Mouse (Mus musculus): Measurements from ENCODE around the gene Csf3.
"Not testable (repeated sequence)": the region's sequence is repeated elsewhere in the genome, so short reads cannot be mapped to it uniquely, and the experiment has no call there.

Csf3 gene

GRCm38 (mm10) chr11:98701213-98701670 lies at the start of gene Csf3:
Gene Csf3 (plus strand): TSS chr11:98701263.
- DNase-seq, result no peak

DNA sequence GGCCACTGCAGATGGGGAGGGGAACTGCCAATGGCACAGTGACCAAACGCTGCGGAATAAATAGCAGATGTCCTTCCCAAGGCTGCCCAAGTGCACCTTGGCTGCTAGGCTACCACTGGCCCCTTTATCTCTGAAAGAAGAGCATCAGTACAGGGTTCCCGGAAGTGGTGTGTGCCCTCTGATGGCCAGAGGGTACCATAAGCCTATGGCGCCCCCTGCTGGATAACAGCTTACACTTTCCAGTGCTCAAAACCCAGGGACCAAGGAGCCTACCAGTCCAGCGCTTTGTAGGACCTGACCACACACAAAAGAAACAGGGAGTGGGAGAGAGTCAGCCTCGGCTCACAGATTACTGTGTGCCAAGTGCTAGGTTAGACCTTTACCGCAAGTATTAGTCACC lies 46.0 kb upstream of the Csf3 start:
- DNase-seq, result peak; percentile 4

- peak; percentile 13 for DNase-seq
Observed at GRCm38 (mm10) chr11:98660517-98660916, 40.5 kb upstream of the Csf3 start.

DNA sequence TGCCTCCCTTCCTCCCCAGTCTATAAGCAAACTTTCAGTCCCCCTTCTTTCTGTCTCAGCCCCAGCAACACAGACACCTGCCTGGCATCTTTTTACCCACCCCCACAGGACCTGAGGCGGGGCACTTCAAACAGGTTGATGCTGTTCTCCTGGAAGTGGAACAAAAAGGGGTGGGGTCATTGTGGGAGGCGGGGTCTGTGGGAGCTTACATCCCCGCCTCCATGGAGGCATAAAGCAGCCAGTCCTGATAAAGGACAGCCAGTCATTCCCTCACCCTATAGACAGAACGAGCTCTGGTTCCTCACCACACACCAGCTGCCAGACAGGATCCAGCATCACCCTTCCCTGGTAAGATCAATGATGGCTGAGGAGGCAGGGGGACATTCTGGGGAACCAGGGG lies 37.0 kb upstream of the Csf3 start, which contains the start of gene Gsdma:
Gsdma (plus strand) TSS at position 261 of the 400 bp plus-strand sequence.
- DNase-seq, result no peak

DNA sequence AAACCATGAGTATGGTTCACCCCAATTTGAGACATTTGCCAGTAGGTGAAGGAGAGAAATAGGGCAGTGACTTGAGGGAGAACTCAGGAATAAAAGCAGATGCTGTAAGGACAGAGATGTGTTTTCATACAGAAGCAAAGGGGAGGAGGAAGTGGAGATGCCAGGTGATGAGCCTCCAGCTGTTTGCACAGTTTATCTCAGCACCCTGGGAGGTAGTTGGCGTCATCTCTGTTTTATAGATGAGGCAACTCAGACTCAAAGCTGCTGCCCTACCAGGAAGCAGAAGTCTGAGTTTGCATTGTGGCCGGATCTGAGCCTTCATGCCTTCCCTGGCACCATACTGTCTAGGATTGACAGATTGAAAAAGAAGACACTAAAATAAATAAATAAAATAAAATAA lies 32.1 kb upstream of the Csf3 start:
- DNase-seq, result no peak

DNA sequence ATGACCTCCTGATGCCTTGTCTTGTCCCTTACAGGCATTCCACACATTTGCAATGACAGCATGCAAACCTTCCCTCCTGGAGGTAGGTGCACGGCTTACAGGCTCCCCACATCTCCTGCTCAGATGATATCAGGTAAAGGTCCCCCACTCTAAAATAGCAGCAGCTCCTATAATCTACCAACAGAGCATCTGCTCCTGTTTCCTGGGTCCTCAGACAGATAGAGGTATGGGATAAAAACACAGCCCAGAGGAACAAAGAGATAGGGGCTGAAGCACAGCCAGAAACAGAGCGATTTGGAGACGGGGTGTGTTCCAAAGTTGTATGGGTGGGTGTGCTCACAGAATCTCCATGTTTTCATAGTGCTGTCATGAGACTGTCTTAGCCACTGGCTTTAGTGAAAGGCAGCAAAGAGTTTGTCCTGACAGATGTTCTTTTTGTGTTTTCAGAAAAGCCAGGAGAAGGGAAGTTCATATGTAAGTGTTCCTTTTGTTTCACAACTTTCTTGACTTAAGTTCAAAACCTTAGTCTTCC lies 29.7 kb upstream of the Csf3 start:
- DNase-seq, result no peak

DNA sequence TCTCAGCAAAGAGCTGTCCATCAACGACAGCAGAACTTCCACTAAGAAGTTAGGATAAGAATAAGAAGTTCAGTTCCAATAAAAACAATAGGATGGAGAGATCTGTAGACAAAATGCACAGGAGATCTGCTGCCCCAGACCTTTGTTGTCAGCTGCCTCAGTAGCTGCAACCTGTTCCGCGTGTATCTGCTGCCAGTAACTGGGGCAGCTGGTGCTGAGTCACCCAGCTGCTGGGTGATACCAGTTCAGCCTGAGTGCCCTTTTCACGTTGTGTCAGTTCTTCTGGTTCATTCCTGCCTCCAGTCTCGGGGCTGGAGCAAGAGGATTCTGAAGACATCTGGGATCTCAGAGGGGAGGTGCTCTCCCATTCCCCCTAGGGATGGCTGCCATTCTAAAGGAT lies 29.2 kb upstream of the Csf3 start:
- no peak for DNase-seq

DNA sequence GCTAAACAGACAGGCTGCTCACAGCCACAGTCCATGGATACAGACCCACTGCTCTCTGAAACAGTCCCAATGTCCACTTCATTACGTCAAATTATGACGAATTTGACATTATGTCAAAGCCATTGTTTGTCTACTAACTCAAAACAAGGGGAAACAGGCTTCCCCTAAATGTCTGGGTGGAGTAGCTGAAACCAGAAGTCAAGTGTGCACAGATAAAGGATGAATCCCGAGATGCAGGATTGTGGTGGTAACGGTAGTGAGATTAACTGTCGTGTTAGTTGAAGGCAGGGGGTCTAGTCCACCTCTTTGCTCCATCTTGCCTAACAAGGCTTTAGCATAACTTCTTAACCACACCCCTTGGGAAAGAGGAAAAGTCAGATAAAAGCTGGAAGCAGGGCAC lies 28.6 kb upstream of the Csf3 start:
- DNase-seq, result no peak

GRCm38 (mm10) chr11:98673136-98673535 lies 27.9 kb upstream of the Csf3 start:
- DNase-seq, result peak; percentile 23

- no peak for DNase-seq
Observed at GRCm38 (mm10) chr11:98675829-98676363, 25.2 kb upstream of the Csf3 start.

- DNase-seq, result no peak
Observed at GRCm38 (mm10) chr11:98680023-98680422, 21.0 kb upstream of the Csf3 start.

DNA sequence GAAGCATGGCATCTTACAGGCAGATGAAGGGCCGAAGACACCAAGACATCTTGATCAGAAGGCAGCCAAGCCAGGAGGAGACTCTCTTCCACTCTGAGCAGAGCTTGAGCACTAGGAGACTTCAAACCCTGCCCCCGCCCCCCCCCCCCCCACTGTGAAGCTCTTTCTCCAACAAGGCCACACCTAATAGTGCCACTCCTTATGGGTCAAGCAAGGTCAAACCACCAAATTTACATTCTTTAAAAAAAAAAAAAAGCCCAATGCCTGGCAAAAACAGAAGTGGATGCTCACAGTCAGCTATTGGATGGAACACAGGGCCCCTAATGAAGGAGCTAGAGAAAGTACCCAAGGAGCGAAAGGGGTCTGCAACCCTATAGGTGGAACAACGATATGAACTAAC lies 20.5 kb upstream of the Csf3 start:
- not testable (repeated sequence) for DNase-seq

DNA sequence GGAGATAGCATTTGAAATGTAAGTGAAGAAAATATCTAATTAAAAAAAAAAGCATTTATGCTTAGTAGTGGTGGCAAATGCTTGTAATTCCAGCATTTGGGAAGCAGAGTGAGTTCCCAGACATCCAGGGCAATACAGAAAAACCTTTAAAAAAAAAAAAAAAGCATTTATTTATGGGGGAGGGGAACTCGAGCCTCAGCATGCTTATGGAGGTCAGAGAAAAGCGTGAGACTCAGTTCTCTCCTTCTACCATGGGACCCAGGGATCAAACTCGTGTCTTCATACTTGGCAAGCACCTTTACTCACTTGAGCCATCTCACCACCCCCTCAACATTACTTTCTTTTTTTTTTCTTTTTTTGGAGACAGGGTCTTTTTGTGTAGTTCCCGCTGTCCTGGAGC lies 19.9 kb upstream of the Csf3 start:
- no peak for DNase-seq

DNA sequence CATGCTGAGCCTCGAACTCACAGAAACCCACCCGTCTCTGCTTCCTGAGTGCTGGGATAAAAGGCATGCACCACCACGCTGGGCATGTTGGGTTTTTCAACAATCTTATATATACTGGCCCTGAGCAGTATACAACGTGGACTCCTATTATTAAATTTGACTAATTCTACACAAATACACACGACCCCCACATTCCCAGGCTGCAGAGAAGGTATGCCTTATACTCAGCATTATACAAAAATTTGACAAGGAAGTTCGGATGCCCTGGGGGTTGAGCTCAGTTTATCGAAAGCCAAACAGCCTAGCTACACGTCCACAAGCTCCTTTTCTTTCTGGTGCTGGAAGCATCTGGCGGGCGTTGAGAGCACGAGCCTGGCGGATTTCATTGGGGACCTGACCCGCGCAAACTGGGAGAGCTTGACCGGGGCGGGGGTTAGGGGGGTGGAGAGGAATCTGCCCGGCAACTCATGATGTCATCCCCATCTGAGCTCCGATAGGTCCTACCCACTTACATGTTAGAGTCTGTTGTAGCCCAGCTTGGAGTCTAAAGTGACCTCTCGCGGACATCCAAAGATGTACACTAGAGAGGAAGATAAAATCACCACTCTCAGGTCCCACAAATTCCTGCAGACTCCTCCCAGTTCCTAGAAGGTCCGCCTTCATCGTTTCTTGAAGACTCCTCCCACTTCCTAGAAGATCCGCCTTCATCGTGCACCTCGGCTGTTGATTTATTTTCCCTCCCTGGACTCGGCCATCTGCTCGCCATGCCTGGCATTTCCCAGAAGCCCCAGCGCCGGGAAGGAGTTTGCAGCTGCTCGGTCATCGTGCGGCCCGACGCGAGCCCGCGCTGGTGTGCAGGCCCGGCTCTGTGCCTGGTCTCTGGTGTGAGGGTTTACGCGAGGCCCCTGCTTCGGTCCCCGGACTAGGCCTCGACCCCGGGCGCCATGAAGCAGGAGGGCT lies 19.0 kb upstream of the Csf3 start, which contains the start of gene Psmd3:
Psmd3 (plus strand) TSS at position 769 of the 960 bp plus-strand sequence.
- DNase-seq, result peak; percentile 98

GRCm38 (mm10) chr11:98682811-98683210 lies 18.3 kb upstream of the Csf3 start:
- DNase-seq, result no peak

GRCm38 (mm10) chr11:98685642-98686041 lies 15.4 kb upstream of the Csf3 start:
- DNase-seq, result no peak

GRCm38 (mm10) chr11:98686976-98687375 lies 14.1 kb upstream of the Csf3 start:
- no peak for DNase-seq

GRCm38 (mm10) chr11:98688009-98688408 lies 13.1 kb upstream of the Csf3 start:
- DNase-seq, result no peak

- no peak for DNase-seq
Observed at GRCm38 (mm10) chr11:98693201-98693600, 7.9 kb upstream of the Csf3 start.

- no peak for DNase-seq
Observed at GRCm38 (mm10) chr11:98693746-98694145, 7.3 kb upstream of the Csf3 start.

- no peak for DNase-seq
Observed at GRCm38 (mm10) chr11:98694301-98694700, 6.8 kb upstream of the Csf3 start.

DNA sequence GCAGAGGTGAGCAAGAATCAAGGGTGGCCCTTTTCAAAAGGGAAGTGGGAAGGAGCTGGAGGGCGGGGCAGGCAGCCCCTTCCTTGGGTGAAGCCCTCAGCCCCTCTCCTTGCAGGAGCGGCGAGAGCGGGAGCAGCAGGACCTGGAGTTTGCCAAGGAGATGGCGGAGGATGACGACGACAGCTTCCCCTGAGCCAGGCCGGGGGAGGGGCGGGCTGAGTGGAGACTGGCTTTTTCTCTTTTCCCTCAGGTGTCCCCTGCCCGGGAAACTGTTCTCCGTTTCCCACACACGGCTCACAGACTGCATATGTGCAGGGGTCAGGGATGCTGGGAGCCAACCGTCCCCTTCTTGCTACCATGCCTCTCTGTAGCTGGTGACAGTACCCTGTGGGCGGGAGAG lies 5.7 kb upstream of the Csf3 start:
- no peak for DNase-seq

- DNase-seq, result no peak
Observed at GRCm38 (mm10) chr11:98696454-98697216, 4.4 kb upstream of the Csf3 start.
